ENCODE assay signal across 21 mouse cellular contexts in genomic region chr10:84938886-84939285, GRCm38 (mm10).
"Had no signal": no experiment of that assay in that cellular context is flagged by ENCODE, and none has a peak within 500 bp of the region (broad histone marks: within the 10 kb centered on the region; RNA-seq: fewer than 3 reads in every experiment).

No protein-coding gene starts in this region.

- H3K4me1 ChIP-seq: limb, embryonic 15.5 days; midbrain, embryonic 15.5 days; neural tube, embryonic 12.5 days had no signal

- H3K9ac ChIP-seq: limb, embryonic 15.5 days; liver, embryonic 14.5 days; liver, postnatal 0 days; lung, embryonic 14.5 days; midbrain, embryonic 12.5 days; midbrain, embryonic 15.5 days; neural tube, embryonic 12.5 days; neural tube, embryonic 15.5 days had no signal

- DNase-seq: kidney, postnatal 10 days; kidney, postnatal 36 days; left cerebral cortex, postnatal 4 days; liver, postnatal 0 days; lung, embryonic 14.5 days; right cerebral cortex, adult 18-20 months; right cerebral cortex, postnatal 14 days; right cerebral cortex, postnatal 4 days; thymus, adult 2 months; thymus, postnatal 14 days; thymus, postnatal 4 days had no signal

- H3K36me3 ChIP-seq: midbrain, embryonic 12.5 days; midbrain, embryonic 15.5 days; neural tube, embryonic 15.5 days had no signal

- ATAC-seq: liver, postnatal 0 days; lung, postnatal 0 days; midbrain, embryonic 15.5 days had no signal

- H3K27ac ChIP-seq: limb, embryonic 15.5 days; liver, embryonic 14.5 days; macrophage; midbrain, embryonic 12.5 days; midbrain, embryonic 15.5 days; neural tube, embryonic 12.5 days; neural tube, embryonic 15.5 days; stomach, postnatal 0 days had no signal

- H3K9me3 ChIP-seq: limb, embryonic 15.5 days; midbrain, embryonic 12.5 days; midbrain, embryonic 15.5 days; neural tube, embryonic 12.5 days; neural tube, embryonic 15.5 days had no signal

- H3K4me2 ChIP-seq: limb, embryonic 15.5 days; liver, embryonic 11.5 days; lung, embryonic 14.5 days; midbrain, embryonic 12.5 days; midbrain, embryonic 15.5 days; neural tube, embryonic 12.5 days; neural tube, embryonic 15.5 days had no signal

- H3K4me3 ChIP-seq: limb, embryonic 15.5 days; midbrain, embryonic 12.5 days; midbrain, embryonic 15.5 days; neural tube, embryonic 12.5 days; neural tube, embryonic 15.5 days had no signal

- H3K27me3 ChIP-seq: limb, embryonic 15.5 days; midbrain, embryonic 12.5 days; midbrain, embryonic 15.5 days; neural tube, embryonic 12.5 days; neural tube, embryonic 15.5 days had no signal
